Mouse (Mus musculus): ENCODE data around the gene Gpr180. TPM values are rescaled to one million over a fixed set of nuclear protein-coding genes. Genes with fewer than 3 reads are reported as not detected.

The Gpr180 gene
- 4.6 TPM for polyA plus RNA-seq (2017; shearing (Covaris generic))

GRCm38 (mm10) chr14:118136744-118137452 lies at the start of gene Gpr180:
Gpr180 (plus strand) TSS chr14:118137158.

DNA sequence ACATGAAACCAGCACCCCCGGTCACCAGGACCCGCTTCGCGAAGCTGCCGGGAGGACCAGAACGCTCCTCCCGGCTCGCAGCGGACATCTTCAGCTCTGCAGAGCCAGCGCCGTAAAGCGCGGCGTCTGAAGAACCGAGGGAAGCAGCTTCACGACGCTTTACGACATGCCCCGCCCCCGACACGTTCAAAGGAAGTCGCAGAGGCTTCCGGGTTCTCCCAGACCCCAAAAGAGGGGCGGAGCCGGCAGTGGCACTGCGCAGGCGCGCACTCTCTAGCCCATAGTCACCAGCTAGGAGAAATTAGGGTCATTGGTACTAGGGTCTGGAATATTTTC lies 4.3 kb upstream of the Gpr180 start, which contains the start of gene Tgds:
Gene Tgds (minus strand): TSS at position 114 of the 336 bp plus-strand sequence.

Other genes with a start within 250 kb of the Gpr180 start
- gene Dct, start 84.9 kb upstream of the Gpr180 start, polyA plus RNA-seq (2017; shearing (Covaris generic)): 0.21 TPM
- gene Tgds, start 4.4 kb upstream of the Gpr180 start, polyA plus RNA-seq (2017; shearing (Covaris generic)): 33.3 TPM
- gene Sox21, start 99.9 kb downstream of the Gpr180 start, polyA plus RNA-seq (2017; shearing (Covaris generic)): not detected
- gene Gm9376, start 129.8 kb downstream of the Gpr180 start, polyA plus RNA-seq (2017; shearing (Covaris generic)): not detected

Data from CD4-positive, CD25-positive, alpha-beta regulatory T cell, adult 9 weeks (primary cell).